Mouse (Mus musculus) kidney, embryonic 15.5 days (tissue): ENCODE results near the gene Cacna1h. TPM values are rescaled to one million over a fixed set of nuclear protein-coding genes. Genes with fewer than 3 reads are reported as not detected.

Experiments used
- ATAC-seq: fragments of 200-750 bp; cut with Nextera tagmentation; replicated peaks from 2 replicates; pipeline ENCODE4 v1.8.0; 2017; ENCODE audit warnings: moderate TSS enrichment; ENCODE audit not compliant: low FRiP score
- H3K27ac ChIP-seq: fragments of 300-500 bp; sonication (generic); 2 replicates; pipeline ENCODE4 v1.5.1; 2015; ENCODE audit warnings: mild to moderate bottlenecking, inconsistent platforms
- H3K27me3 ChIP-seq: fragments of 300-500 bp; sonication (generic); 2 replicates; pipeline ENCODE4 v1.6.1; 2015; ENCODE audit warnings: inconsistent platforms
- H3K36me3 ChIP-seq: fragments of 300-500 bp; sonication (generic); 2 replicates; pipeline ENCODE4 v1.6.1; 2015; ENCODE audit warnings: inconsistent platforms
- H3K4me1 ChIP-seq: fragments of 300-500 bp; sonication (generic); 2 replicates; pipeline ENCODE4 v1.6.1; 2015; ENCODE audit warnings: inconsistent platforms
- H3K4me2 ChIP-seq: fragments of 300-500 bp; sonication (generic); 2 replicates; pipeline ENCODE4 v1.6.1; 2015; ENCODE audit warnings: moderate library complexity, mild to moderate bottlenecking, inconsistent platforms
- H3K4me3 ChIP-seq: fragments of 300-500 bp; sonication (generic); replicated peaks from 2 replicates; pipeline ENCODE4 v1.5.1; 2015; ENCODE audit warnings: mild to moderate bottlenecking, inconsistent platforms
- H3K9ac ChIP-seq: fragments of 300-500 bp; sonication (generic); 2 replicates; pipeline ENCODE4 v1.6.1; 2015; ENCODE audit warnings: mild to moderate bottlenecking, inconsistent platforms
- H3K9me3 ChIP-seq: fragments of 300-500 bp; sonication (generic); replicated peaks from 2 replicates; pipeline ENCODE4 v1.6.1; 2016; ENCODE audit warnings: inconsistent platforms
- WGBS: fragments of 180-500 bp; shearing (Covaris S2); methylation state at CpG from one replicate; pipeline ENCODE4 v1.1.7; 2015; ENCODE audit warnings: mixed read lengths; 5-methylcytosine and 5-hydroxymethylcytosine counted together
- polyA plus RNA-seq: library from polyadenylated mRNA; unstranded; fragments of >200 nt; fragmentation: Nextera tagmentation; extraction: Ambion mirVana; gene quantifications from 2 replicates; pipeline ENCODE4 v1.2.1, GENCODE M21; 2015

Gene Cacna1h
- polyA plus RNA-seq, 1 experiment from 2014 or later, result 3.4 TPM

GRCm38 (mm10) chr17:25361291-25361690 is 72.3 kb downstream of the Cacna1h start:
- H3K4me2 ChIP-seq, result no peak overlapping the region
- no peaks in the 10 kb centered on the region for H3K4me1 ChIP-seq
- no peak overlapping the region for H3K9ac ChIP-seq
- H3K36me3 ChIP-seq, result no peaks in the 10 kb centered on the region
- 73% methylated on average over 2 of the region's 2 CpGs for WGBS
- no peak overlapping the region for H3K4me3 ChIP-seq
- no peak for ATAC-seq
- 0 out of 2 replicates have a peak, but pooled peaks cover 2% of the 10 kb centered on the region for H3K27me3 ChIP-seq
- H3K9me3 ChIP-seq, result no peaks in the 10 kb centered on the region
- no peak overlapping the region for H3K27ac ChIP-seq

GRCm38 (mm10) chr17:25345462-25345861 is 88.1 kb downstream of the Cacna1h start, which contains the start of gene Tpsab1:
Gene Tpsab1 (minus strand): TSS chr17:25345562.
- Histone ChIP-seq H3K9me3 (no peaks in the 10 kb centered on the region), H3K4me3 (no peak within 1 kb of the TSS), H3K9ac (no peak within 1 kb of the TSS), H3K27ac (no peak within 1 kb of the TSS), H3K27me3 (no peaks in the 10 kb centered on the region), H3K4me2 (no peak within 1 kb of the TSS), H3K36me3 (no peaks in the 10 kb centered on the region), H3K4me1 (no peaks in the 10 kb centered on the region)
- ATAC-seq, result no peak
- WGBS, result 77% methylated on average over 4 of the region's 4 CpGs

GRCm38 (mm10) chr17:25341490-25341889 is 92.1 kb downstream of the Cacna1h start:
- WGBS, result 30% methylated on average over 3 of the region's 3 CpGs
- Histone ChIP-seq H3K4me1 (no peaks in the 10 kb centered on the region), H3K27me3 (no peaks in the 10 kb centered on the region), H3K4me2 (no peak overlapping the region), H3K27ac (no peak overlapping the region), H3K36me3 (no peaks in the 10 kb centered on the region), H3K9ac (no peak overlapping the region), H3K9me3 (no peaks in the 10 kb centered on the region), H3K4me3 (no peak overlapping the region)
- ATAC-seq, result no peak

GRCm38 (mm10) chr17:25340003-25340402 is 93.6 kb downstream of the Cacna1h start:
- H3K27me3 ChIP-seq, result peaks cover 2% of the 10 kb centered on the region; the same call in 1 of the 2 replicates
- H3K4me2 ChIP-seq, result no peak overlapping the region
- no peaks in the 10 kb centered on the region for H3K36me3 ChIP-seq
- H3K27ac ChIP-seq, result no peak overlapping the region
- H3K9me3 ChIP-seq, result no peaks in the 10 kb centered on the region
- WGBS, result 86% methylated on average over 6 of the region's 6 CpGs
- no peak overlapping the region for H3K4me3 ChIP-seq
- no peak for ATAC-seq
- H3K9ac ChIP-seq, result no peak overlapping the region
- H3K4me1 ChIP-seq, result no peaks in the 10 kb centered on the region

- no peak overlapping the region for H3K4me2 ChIP-seq
- H3K4me3 ChIP-seq, result no peak overlapping the region
- H3K36me3 ChIP-seq, result no peaks in the 10 kb centered on the region
- H3K4me1 ChIP-seq, result no peaks in the 10 kb centered on the region
- H3K9ac ChIP-seq, result no peak overlapping the region
- H3K27ac ChIP-seq, result no peak overlapping the region
- WGBS, result 72% methylated on average over 4 of the region's 4 CpGs
- H3K9me3 ChIP-seq, result no peaks in the 10 kb centered on the region
- peaks cover 10% of the 10 kb centered on the region for H3K27me3 ChIP-seq
- ATAC-seq, result 0 out of 2 replicates have a peak, but pooled peaks have one; percentile 58
Observed at GRCm38 (mm10) chr17:25338218-25338617, 95.4 kb downstream of the Cacna1h start.

GRCm38 (mm10) chr17:25333943-25334342 is 99.6 kb downstream of the Cacna1h start:
- H3K36me3 ChIP-seq, result no peaks in the 10 kb centered on the region
- H3K9me3 ChIP-seq, result no peaks in the 10 kb centered on the region
- H3K27ac ChIP-seq, result no peak overlapping the region
- H3K4me1 ChIP-seq, result no peaks in the 10 kb centered on the region
- peaks cover 32% of the 10 kb centered on the region for H3K27me3 ChIP-seq
- 1% methylated on average over 8 of the region's 8 CpGs for WGBS
- H3K9ac ChIP-seq, result no peak overlapping the region
- no peak overlapping the region for H3K4me3 ChIP-seq
- ATAC-seq, result no peak
- no peak overlapping the region for H3K4me2 ChIP-seq

- Histone ChIP-seq H3K4me1 (no peaks in the 10 kb centered on the region), H3K36me3 (no peaks in the 10 kb centered on the region), H3K4me3 (no peak overlapping the region), H3K27ac (no peak overlapping the region), H3K27me3 (peaks cover 32% of the 10 kb centered on the region), H3K9ac (no peak overlapping the region), H3K9me3 (no peaks in the 10 kb centered on the region), H3K4me2 (no peak overlapping the region)
- no peak for ATAC-seq
- 72% methylated on average over 9 of the region's 9 CpGs for WGBS
Observed at GRCm38 (mm10) chr17:25332321-25332720, 101.3 kb downstream of the Cacna1h start.

Other genes with a start within 250 kb of the Cacna1h start
- gene BC003965, start 249.2 kb downstream of the Cacna1h start, polyA plus RNA-seq, result 33.0 and 35.0 TPM in 2 replicates
- 9.0 and 10.5 TPM in 2 replicates for gene Unkl, start 245.4 kb downstream of the Cacna1h start, polyA plus RNA-seq
- gene Gnptg, start 193.7 kb downstream of the Cacna1h start, polyA plus RNA-seq, result 44.4 and 46.4 TPM in 2 replicates
- 47.0 and 53.4 TPM in 2 replicates for gene Tsr3, start 193.6 kb downstream of the Cacna1h start, polyA plus RNA-seq
- gene Baiap3, start 177.4 kb downstream of the Cacna1h start, polyA plus RNA-seq, result 1.1 and 3.9 TPM in 2 replicates
- 669 and 677 TPM in 2 replicates for gene Ube2i, start 159.2 kb downstream of the Cacna1h start, polyA plus RNA-seq
- gene Prss34, start 135.4 kb downstream of the Cacna1h start, polyA plus RNA-seq, result 0.40 and 0.55 TPM in 2 replicates
- not detected in 2 replicates for gene Prss28, start 125.1 kb downstream of the Cacna1h start, polyA plus RNA-seq
- gene Prss29, start 115.1 kb downstream of the Cacna1h start, polyA plus RNA-seq, result not detected in 2 replicates
- gene Tpsab1, start 88.2 kb downstream of the Cacna1h start, polyA plus RNA-seq, result 0.18 and 0.44 TPM in 2 replicates
- gene Tpsb2, start 67.5 kb downstream of the Cacna1h start, polyA plus RNA-seq, result 1.9 and 2.2 TPM in 2 replicates
- 0.47 and 1.5 TPM in 2 replicates for gene Tpsg1, start 64.5 kb downstream of the Cacna1h start, polyA plus RNA-seq
- not detected in 2 replicates for gene Tekt4, start 20.8 kb upstream of the Cacna1h start, polyA plus RNA-seq
- gene Sstr5, start 63.5 kb upstream of the Cacna1h start, polyA plus RNA-seq, result not detected in 2 replicates
- gene Sox8, start 136.9 kb upstream of the Cacna1h start, polyA plus RNA-seq, result 5.1 and 5.9 TPM in 2 replicates
- gene Lmf1, start 145.3 kb upstream of the Cacna1h start, polyA plus RNA-seq, result 30.9 and 32.1 TPM in 2 replicates